Mouse (Mus musculus) skeletal muscle tissue, postnatal 0 days (tissue): ENCODE results near the gene Sh3bgrl2. TPM values are rescaled to one million over a fixed set of nuclear protein-coding genes. Genes with fewer than 3 reads are reported as not detected.

Experiments used
- polyA plus RNA-seq: library from polyadenylated mRNA; unstranded; fragments of >200 nt; fragmentation: Nextera tagmentation; extraction: Ambion mirVana; gene quantifications from 2 replicates; pipeline ENCODE4 v1.2.1, GENCODE M21; 2015

Sh3bgrl2 gene
- polyA plus RNA-seq, result 1.3 and 2.9 TPM in 2 replicates

DNA sequence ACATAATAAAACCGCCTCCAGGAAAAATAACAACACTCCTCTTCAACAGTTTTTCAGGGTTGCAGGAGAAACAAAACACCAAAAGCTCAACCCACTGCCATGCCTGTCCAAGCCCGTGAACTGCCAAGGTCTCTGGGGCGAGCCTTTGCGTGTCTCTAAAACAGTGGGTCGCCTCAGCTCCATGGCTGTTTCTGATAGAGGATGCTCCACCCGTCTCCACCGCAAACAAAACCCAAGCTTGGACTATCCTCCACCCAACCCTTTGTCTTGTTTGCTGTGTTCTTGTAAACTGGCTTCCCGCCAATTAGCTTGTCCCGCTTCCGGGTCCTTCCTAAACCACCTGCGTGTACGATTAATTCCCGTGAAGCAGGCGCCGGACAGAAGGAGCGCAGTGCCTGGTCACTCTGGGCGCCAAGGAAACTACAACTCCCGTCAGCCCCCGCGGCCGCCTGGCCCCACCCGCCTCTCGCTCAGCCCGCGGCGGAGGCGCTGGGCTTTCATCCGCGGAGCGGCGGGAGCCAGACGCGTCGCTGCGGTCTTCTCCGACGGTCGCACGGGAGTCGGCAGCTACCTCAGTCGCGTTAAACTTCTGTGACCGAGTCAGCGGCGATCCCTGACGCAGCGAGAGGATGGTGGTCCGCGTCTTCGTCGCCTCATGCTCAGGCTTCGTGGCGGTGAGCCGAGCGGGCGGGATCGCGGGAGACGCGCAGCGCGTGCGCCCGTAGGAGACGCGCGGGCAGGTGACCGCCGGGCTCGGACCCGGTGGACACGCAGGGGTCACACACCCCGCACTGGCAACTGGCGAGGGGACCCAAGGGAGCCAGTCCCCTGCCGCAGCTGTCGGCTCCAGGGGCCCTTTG, at the start of gene Sh3bgrl2:
Sh3bgrl2 (plus strand) TSS at position 498 of the 860 bp plus-strand sequence.

Other genes starting within 250 kb of the Sh3bgrl2 start
- 4.3 TPM in 2 replicates for gene Lca5, start 107.2 kb upstream of the Sh3bgrl2 start, polyA plus RNA-seq